Mouse (Mus musculus) urinary bladder, adult 2 months (tissue): Measurements from ENCODE around the gene Olfr279. TPM values are rescaled to one million over a fixed set of nuclear protein-coding genes. Genes with fewer than 3 reads are reported as not detected.

ENCODE experiments used
- DNase-seq: peaks from one replicate; pipeline ENCODE4 v3.0.0; 2022; ENCODE audit warnings: low spot score
- polyA plus RNA-seq: library from polyadenylated mRNA; depleted of rRNA; stranded (reverse); fragments of >200 nt; gene quantifications from 2 replicates; pipeline ENCODE4 v1.2.3, GENCODE M21; 2012; rRNA removed

Gene Olfr279
- polyA plus RNA-seq, 1 experiment = not detected

DNA sequence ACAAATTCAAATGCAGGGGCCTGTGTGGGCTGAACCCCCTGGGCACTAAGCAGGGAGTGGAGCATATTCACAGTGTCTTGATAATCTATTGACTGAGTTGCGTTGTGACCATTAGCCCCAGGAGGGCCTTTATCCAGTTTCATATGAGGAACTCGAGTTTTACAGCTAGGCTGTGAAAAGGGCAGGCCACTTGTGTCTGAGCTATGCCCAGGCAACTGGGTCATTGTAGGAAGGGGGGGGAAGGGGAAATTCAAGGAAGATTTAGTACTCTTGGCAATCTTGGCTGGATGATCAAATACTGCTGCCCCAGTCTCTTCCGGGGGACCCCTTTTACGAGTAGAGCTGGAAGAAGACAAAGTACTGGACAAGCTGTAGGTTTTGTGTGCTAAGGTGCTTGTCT is 51.1 kb downstream of the Olfr279 start:
- no peak for DNase-seq

DNA sequence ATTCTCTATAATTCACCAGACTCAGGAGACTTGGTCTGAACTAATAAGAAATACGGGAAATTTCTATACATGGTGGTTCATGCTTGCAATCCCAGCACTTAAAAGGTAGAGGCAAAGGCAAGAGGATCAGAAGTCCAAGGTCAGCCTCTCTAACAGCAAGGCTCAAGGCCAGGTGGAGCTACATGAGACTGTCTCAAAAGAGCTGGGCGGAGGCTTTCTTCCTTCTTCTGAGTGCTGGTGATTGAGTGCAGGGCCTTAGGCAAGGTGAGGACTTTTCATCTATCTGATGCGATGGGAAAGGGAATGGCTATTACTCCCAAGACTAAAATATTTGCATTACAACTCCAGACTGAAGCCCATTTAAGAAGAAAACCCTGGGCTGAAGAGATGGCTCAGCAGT is 52.9 kb downstream of the Olfr279 start:
- DNase-seq = no peak

DNA sequence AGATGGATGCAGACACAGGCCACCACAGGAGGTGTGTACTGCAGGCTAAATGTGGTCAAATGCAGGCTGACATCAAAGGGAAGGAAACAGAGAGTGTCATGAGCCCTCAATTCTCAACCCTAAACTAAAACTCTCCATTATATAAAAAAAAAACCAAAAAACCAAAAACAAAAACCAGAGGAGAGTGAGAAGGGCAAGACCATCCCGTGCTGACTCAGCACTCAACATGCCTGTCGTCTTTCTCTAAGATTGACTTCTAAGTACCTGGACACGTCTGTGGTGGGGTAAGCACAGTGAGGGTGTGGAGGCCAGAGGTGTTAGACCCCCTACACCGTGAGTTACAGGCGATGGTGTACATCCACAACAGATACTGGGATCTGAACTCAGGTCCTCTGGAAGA is 54.6 kb downstream of the Olfr279 start:
- DNase-seq = no peak

Other genes starting within 250 kb of the Olfr279 start
- not detected in 2 replicates for gene H1fnt, start 235.1 kb upstream of the Olfr279 start, polyA plus RNA-seq
- 22.6 and 23.1 TPM in 2 replicates for gene Zfp641, start 196.2 kb upstream of the Olfr279 start, polyA plus RNA-seq
- not detected in 2 replicates for gene Olfr285, start 175.0 kb upstream of the Olfr279 start, polyA plus RNA-seq
- not detected in 2 replicates for gene Olfr284, start 151.4 kb upstream of the Olfr279 start, polyA plus RNA-seq
- gene Olfr283, start 111.5 kb upstream of the Olfr279 start, polyA plus RNA-seq = not detected in 2 replicates
- not detected in 2 replicates for gene Olfr282, start 61.2 kb upstream of the Olfr279 start, polyA plus RNA-seq
- gene Olfr281, start 39.8 kb upstream of the Olfr279 start, polyA plus RNA-seq = not detected in 2 replicates
- gene OR5BS1P, start 22.5 kb upstream of the Olfr279 start, polyA plus RNA-seq = 0.01 TPM in 1 of 2 replicates, not detected in the other
- gene Lalba, start 9.7 kb upstream of the Olfr279 start, polyA plus RNA-seq = not detected in 2 replicates
- gene Kansl2, start 41.9 kb downstream of the Olfr279 start, polyA plus RNA-seq = 38.2 and 42.7 TPM in 2 replicates
- gene Ccnt1, start 78.5 kb downstream of the Olfr279 start, polyA plus RNA-seq = 14.3 and 16.4 TPM in 2 replicates
- gene 4930415O20Rik, start 78.6 kb downstream of the Olfr279 start, polyA plus RNA-seq = not detected in 2 replicates
- gene Adcy6, start 117.7 kb downstream of the Olfr279 start, polyA plus RNA-seq = 43.2 and 53.3 TPM in 2 replicates
- 75.2 and 79.8 TPM in 2 replicates for gene Cacnb3, start 138.4 kb downstream of the Olfr279 start, polyA plus RNA-seq
- 34.0 and 45.1 TPM in 2 replicates for gene Ddx23, start 170.5 kb downstream of the Olfr279 start, polyA plus RNA-seq
- 2.1 and 3.0 TPM in 2 replicates for gene Rnd1, start 185.1 kb downstream of the Olfr279 start, polyA plus RNA-seq
- gene Ccdc65, start 215.8 kb downstream of the Olfr279 start, polyA plus RNA-seq = 3.1 and 4.5 TPM in 2 replicates
- gene Fkbp11, start 235.8 kb downstream of the Olfr279 start, polyA plus RNA-seq = 11.7 and 15.9 TPM in 2 replicates